Mouse (Mus musculus): ENCODE results near the gene Sept9. TPM values are rescaled to one million over a fixed set of nuclear protein-coding genes. Genes with fewer than 3 reads are reported as not detected.

Sept9 gene
- polyA plus RNA-seq, 1 experiment = 253 TPM

DNA sequence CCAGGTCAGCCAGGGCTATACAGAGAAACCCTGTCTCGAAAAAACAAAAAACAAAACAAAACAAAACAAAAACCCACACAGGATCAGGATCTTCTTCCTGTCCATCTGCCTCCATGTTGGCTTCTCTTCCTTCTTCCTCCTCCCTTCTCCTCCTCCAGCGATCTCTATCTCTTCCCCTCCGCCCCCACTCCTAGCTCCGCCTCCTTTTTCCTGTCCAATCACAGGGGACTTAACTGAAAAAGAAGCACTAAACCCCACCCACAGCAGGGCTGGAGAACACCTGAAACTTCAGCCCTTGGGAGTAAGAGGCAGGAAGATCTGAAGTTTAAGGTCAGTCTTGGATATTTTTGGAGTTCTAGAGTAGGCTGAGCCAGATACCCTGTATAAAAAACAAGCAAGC lies 212.2 kb downstream of the Sept9 start:
- no peaks in the 10 kb centered on the region for H3K79me2 ChIP-seq (ENCODE audit: control insufficient read depth, insufficient read depth)
- no peak overlapping the region for H3ac ChIP-seq (ENCODE audit: control insufficient read depth, insufficient read length)
- TF ChIP-seq MYOD1 (IDR thresholded peaks at IDR 0.05; ENCODE audit: control insufficient read depth in 1 of 3, insufficient read length in 2 of 3, low read depth in 2 of 3) (no peak), TCF3 (IDR thresholded peaks at IDR 0.05; ENCODE audit: insufficient read length, low read depth) (no peak), MYOG (IDR thresholded peaks at IDR 0.05; ENCODE audit: control insufficient read depth in 1 of 3, insufficient read depth in 1 of 3, insufficient read length in 2 of 3, low read depth in 2 of 3) (no peak), POLR2A (IDR thresholded peaks at IDR 0.05; ENCODE audit: insufficient read length, low read depth) (no peak), SRF (IDR thresholded peaks at IDR 0.05; ENCODE audit: control insufficient read depth, insufficient read length, low read depth) (no peak), E2F4 (IDR thresholded peaks at IDR 0.05; ENCODE audit: insufficient read depth) (no peak), MAX (IDR thresholded peaks at IDR 0.05; ENCODE audit: low read depth) (no peak), CEBPB (IDR thresholded peaks at IDR 0.05; ENCODE audit: insufficient read depth, poor library complexity, severe bottlenecking) (no peak), USF1 (IDR thresholded peaks at IDR 0.05; ENCODE audit: low read depth) (no peak), POLR2AphosphoS2 (IDR thresholded peaks at IDR 0.05; ENCODE audit: insufficient read length, low read depth) (no peak), REST (IDR thresholded peaks at IDR 0.05; ENCODE audit: insufficient read depth, insufficient read length) (no peak), TCF12 (IDR thresholded peaks at IDR 0.05; ENCODE audit: insufficient read depth, poor library complexity, severe bottlenecking) (no peak)
- peaks cover 14% of the 10 kb centered on the region for H3K27me3 ChIP-seq (ENCODE audit: control insufficient read depth, insufficient read depth, insufficient read length)
- no peaks in the 10 kb centered on the region for H3K36me3 ChIP-seq (ENCODE audit: control insufficient read depth, insufficient read depth)
- no peak overlapping the region for H3K4me3 ChIP-seq
- no peak overlapping the region for H3K4me2 ChIP-seq (ENCODE audit: low read depth)

Other genes starting within 250 kb of the Sept9 start
- 84.8 TPM for gene Sec14l1, start 84.5 kb upstream of the Sept9 start, polyA plus RNA-seq (2012; fragmentation: generic; extraction: Trizol)